Mouse (Mus musculus): ENCODE measurements around the gene Cela3b. TPM values are rescaled to one million over a fixed set of nuclear protein-coding genes. Genes with fewer than 3 reads are reported as not detected.

Cela3b gene
- polyA plus RNA-seq, 1 experiment, result 6,152 TPM

DNA sequence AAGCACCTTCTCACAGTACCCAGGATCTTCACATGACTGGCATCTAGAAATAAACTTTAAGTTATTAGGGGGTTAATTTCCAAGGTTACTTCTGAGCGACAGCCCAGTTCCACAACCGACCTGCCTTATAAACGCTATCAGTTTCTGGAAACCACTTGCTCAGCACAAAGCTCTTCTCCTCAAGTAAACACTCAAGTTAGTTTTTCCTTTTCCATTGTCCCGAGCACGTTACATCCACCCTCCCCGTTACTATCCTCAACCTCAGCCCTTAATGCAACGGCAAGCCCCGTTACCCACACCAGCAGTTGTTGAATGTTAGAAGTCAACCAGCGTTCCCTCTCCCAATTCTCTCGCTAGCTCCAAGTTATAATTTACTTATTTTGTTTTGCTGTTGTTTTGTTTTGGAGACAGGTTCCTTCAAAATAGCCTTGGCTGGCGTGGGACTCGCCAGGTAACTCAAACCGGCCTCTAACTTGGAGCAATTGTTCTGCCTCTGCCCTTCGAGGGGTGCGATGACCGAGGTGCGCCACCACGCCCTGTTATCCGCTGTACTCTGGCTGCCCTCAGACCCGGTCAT, 42.8 kb downstream of the Cela3b start:
- peak overlapping the region; percentile 94 for H3K27ac ChIP-seq (ENCODE audit: insufficient read depth, low read length)
- under 1% methylated on average over 20 of the region's 20 CpGs for WGBS
- no peaks in the 10 kb centered on the region for H3K4me1 ChIP-seq (ENCODE audit: control insufficient read depth, insufficient read depth, insufficient read length)
- H3K4me3 ChIP-seq (ENCODE audit: extremely low read depth, insufficient read depth, insufficient read length), result peak overlapping the region; percentile 75
- TF ChIP-seq POLR2A (IDR thresholded peaks at IDR 0.05; ENCODE audit: low read depth, low read length) (no peak), CTCF (IDR thresholded peaks at IDR 0.05; ENCODE audit: extremely low read depth, insufficient read depth, insufficient read length, insufficient replicate concordance) (no peak)
- no peaks in the 10 kb centered on the region for H3K27me3 ChIP-seq (ENCODE audit: control insufficient read depth, insufficient read depth, low read length)
- no peak for DNase-seq (ENCODE audit: low read depth in 1 of 2, low spot score in 2 of 2)
- no peaks in the 10 kb centered on the region for H3K36me3 ChIP-seq (ENCODE audit: control insufficient read depth, insufficient read depth, low read length)

DNA sequence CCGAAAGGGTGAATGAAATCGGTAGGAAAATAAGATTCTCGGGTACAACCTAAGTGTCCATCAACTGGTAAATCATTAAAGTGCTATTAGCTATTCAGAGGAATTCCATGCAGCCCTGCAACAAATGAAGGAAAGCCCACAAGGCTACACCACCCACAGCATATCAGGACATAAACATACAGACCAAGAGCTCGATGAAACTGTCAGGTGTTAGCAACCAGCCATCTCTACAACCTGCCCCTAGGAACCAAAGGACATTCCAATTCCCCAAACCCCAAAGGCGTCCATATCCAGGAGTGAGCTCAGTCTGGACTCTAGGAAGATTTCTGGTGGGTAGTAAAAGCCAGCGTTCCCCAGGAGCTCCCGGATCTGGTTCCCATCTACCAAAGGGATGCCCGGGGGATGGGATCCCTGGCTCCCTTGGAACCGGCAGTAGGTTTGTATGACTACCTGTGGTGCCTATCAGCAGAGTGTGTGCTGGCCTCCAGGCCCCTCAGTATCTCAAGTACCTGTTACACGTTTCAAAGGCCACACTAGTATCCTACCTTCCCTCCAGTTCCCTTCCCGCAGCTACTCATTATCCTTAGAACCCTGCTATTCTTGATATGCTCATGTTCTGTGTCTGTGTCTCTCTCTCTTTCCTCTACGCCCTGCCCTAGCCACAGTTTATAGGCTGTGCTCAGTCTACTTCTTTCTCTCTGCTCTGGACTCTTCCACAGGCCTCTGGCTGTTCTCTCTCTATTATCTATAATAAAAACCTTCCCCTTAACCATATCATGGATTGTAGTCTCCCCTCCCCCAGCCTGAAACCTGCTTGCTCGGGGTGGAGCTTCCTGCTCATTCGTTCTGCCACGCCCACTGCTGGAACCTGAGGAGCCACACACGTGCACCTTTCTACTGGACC, 49.4 kb downstream of the Cela3b start:
- no peaks in the 10 kb centered on the region; the same call in 1 of the 2 replicates for H3K4me1 ChIP-seq (ENCODE audit: control insufficient read depth, insufficient read depth, insufficient read length)
- TF ChIP-seq CTCF (IDR thresholded peaks at IDR 0.05; ENCODE audit: extremely low read depth, insufficient read depth, insufficient read length, insufficient replicate concordance) (no peak), POLR2A (IDR thresholded peaks at IDR 0.05; ENCODE audit: low read depth, low read length) (no peak)
- 53% methylated on average over 16 of the region's 16 CpGs for WGBS
- no peaks in the 10 kb centered on the region for H3K36me3 ChIP-seq (ENCODE audit: control insufficient read depth, insufficient read depth, low read length)
- no peak for DNase-seq (ENCODE audit: low read depth in 1 of 2, low spot score in 2 of 2)
- no peak overlapping the region for H3K4me3 ChIP-seq (ENCODE audit: extremely low read depth, insufficient read depth, insufficient read length)
- H3K27ac ChIP-seq (ENCODE audit: insufficient read depth, low read length), result no peak overlapping the region
- H3K27me3 ChIP-seq (ENCODE audit: control insufficient read depth, insufficient read depth, low read length), result no peaks in the 10 kb centered on the region

DNA sequence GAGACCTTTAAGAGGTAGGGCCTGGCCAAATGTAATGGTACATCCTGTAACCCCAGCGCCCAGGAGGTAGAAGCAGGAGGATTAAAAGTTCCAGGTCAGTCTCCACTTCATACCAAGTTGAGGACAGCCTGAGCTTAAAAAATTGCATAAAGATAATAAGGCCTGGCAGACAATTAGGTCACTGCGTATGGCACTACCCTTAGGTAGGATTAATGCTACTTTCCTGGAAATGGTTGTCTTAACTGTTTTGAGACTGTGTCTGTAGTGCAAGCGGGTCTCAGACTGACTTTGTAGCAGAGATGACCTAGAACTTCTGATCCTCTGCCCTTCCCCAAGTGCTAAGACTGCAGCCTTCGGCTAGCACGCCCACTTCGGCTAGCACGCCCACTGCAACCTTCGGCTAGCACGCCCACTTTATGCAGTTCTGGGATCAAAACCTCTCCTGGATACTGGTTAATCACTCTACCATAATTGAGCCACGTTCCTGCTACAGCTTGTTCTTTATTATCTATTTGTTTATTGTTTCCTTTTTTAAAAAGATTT, 50.6 kb downstream of the Cela3b start:
- no peak overlapping the region for H3K4me3 ChIP-seq (ENCODE audit: extremely low read depth, insufficient read depth, insufficient read length)
- no peaks in the 10 kb centered on the region for H3K27me3 ChIP-seq (ENCODE audit: control insufficient read depth, insufficient read depth, low read length)
- TF ChIP-seq POLR2A (IDR thresholded peaks at IDR 0.05; ENCODE audit: low read depth, low read length) (no peak), CTCF (IDR thresholded peaks at IDR 0.05; ENCODE audit: extremely low read depth, insufficient read depth, insufficient read length, insufficient replicate concordance) (no peak)
- 94% methylated on average over 10 of the region's 10 CpGs for WGBS
- no peaks in the 10 kb centered on the region for H3K36me3 ChIP-seq (ENCODE audit: control insufficient read depth, insufficient read depth, low read length)
- H3K27ac ChIP-seq (ENCODE audit: insufficient read depth, low read length), result no peak overlapping the region
- no peak for DNase-seq (ENCODE audit: low read depth in 1 of 2, low spot score in 2 of 2)
- no peaks in the 10 kb centered on the region; the same call in 1 of the 2 replicates for H3K4me1 ChIP-seq (ENCODE audit: control insufficient read depth, insufficient read depth, insufficient read length)

DNA sequence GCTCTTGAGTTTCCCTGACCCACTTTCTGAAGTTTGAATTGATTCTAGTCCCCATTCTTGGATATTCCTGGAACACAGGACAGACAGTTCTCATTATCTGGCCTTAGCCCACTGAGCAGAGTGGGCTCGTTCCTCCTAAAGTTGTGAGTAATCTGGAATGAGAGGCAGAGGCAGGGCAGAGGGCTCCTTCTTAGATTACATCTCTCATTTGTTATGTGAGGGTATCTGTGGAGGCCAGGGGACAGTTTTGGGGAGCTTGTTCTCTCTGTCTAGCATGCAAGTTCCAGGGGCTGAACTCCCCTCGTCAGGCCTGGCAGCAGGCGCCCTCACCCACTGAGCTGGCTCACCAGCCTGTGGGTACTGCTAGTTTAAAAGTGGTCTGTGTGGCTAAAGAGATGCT, 51.3 kb downstream of the Cela3b start:
- WGBS, result 91% methylated on average over 3 of the region's 3 CpGs
- no peaks in the 10 kb centered on the region for H3K36me3 ChIP-seq (ENCODE audit: control insufficient read depth, insufficient read depth, low read length)
- no peaks in the 10 kb centered on the region for H3K27me3 ChIP-seq (ENCODE audit: control insufficient read depth, insufficient read depth, low read length)
- TF ChIP-seq POLR2A (IDR thresholded peaks at IDR 0.05; ENCODE audit: low read depth, low read length) (no peak), CTCF (IDR thresholded peaks at IDR 0.05; ENCODE audit: extremely low read depth, insufficient read depth, insufficient read length, insufficient replicate concordance) (no peak)
- DNase-seq (ENCODE audit: low read depth in 1 of 2, low spot score in 2 of 2), result no peak
- no peaks in the 10 kb centered on the region; the same call in 1 of the 2 replicates for H3K4me1 ChIP-seq (ENCODE audit: control insufficient read depth, insufficient read depth, insufficient read length)
- no peak overlapping the region for H3K4me3 ChIP-seq (ENCODE audit: extremely low read depth, insufficient read depth, insufficient read length)
- no peak overlapping the region for H3K27ac ChIP-seq (ENCODE audit: insufficient read depth, low read length)

DNA sequence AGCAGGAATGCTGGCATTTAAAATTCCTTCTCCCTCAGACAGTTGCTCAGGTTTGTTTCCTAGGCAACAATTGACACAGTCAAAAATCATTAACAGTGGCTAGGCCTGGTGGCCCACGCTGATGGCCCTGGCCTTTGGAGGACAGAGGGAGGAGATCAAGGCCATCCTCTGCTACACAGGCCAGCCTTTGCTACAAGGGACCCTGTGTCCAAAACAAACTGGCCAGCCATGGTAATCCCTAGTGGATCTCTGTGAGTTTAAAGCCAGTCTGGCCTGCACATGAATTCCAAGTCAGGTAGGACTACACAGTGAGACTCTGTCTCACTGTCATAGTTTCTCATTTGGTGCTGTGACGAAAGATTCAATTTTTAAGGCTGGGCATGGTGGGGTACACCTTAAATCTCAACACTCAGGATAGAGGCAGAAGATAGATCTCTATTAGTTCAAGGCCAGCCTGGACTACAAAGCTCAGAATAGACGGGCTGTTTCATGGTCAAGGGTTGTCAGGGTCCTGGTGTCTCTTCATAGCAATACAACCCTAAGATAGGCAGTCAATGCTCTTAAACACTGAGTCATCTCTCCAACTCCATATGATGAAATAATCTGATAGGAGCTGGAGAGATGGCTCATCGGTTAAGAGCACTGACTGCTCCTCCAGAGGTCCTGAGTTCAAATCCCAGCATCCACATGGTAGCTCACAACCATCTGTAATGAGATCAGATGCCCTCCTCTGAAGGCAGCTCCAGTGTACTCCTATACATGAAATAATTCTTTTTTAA, 52.6 kb downstream of the Cela3b start:
- TF ChIP-seq CTCF (IDR thresholded peaks at IDR 0.05; ENCODE audit: extremely low read depth, insufficient read depth, insufficient read length, insufficient replicate concordance) (no peak), POLR2A (IDR thresholded peaks at IDR 0.05; ENCODE audit: low read depth, low read length) (no peak)
- no peaks in the 10 kb centered on the region for H3K27me3 ChIP-seq (ENCODE audit: control insufficient read depth, insufficient read depth, low read length)
- no peak overlapping the region for H3K27ac ChIP-seq (ENCODE audit: insufficient read depth, low read length)
- no peaks in the 10 kb centered on the region for H3K36me3 ChIP-seq (ENCODE audit: control insufficient read depth, insufficient read depth, low read length)
- H3K4me3 ChIP-seq (ENCODE audit: extremely low read depth, insufficient read depth, insufficient read length), result no peak overlapping the region
- peaks cover 6% of the 10 kb centered on the region; the same call in 1 of the 2 replicates for H3K4me1 ChIP-seq (ENCODE audit: control insufficient read depth, insufficient read depth, insufficient read length)
- no peak for DNase-seq (ENCODE audit: low read depth in 1 of 2, low spot score in 2 of 2)
- WGBS, result 89% methylated on average over 4 of the region's 4 CpGs

DNA sequence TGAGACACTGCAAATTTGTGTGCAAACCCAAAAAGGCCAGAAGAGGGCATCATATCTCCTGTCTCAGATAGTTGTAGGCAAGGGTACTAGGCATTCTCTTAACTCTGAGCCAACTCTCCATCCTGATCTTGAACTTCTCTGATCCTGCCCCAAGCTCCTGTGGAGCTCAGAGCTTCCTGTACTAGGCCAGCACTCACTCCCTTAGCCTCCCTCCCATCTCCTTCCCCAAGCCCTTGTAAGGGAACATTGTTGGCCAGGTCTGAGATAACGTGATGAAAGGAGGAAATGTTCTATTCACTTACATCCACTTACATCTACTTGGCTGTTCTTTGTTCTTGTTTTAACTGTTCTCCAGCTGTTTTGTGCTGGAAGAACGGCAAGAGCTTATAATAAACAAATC, 53.6 kb downstream of the Cela3b start:
- Histone ChIP-seq H3K4me3 (ENCODE audit: extremely low read depth, insufficient read depth, insufficient read length) (no peak overlapping the region), H3K27ac (ENCODE audit: insufficient read depth, low read length) (no peak overlapping the region), H3K4me1 (ENCODE audit: control insufficient read depth, insufficient read depth, insufficient read length) (peaks cover 6% of the 10 kb centered on the region; the same call in 1 of the 2 replicates), H3K27me3 (ENCODE audit: control insufficient read depth, insufficient read depth, low read length) (no peaks in the 10 kb centered on the region), H3K36me3 (ENCODE audit: control insufficient read depth, insufficient read depth, low read length) (no peaks in the 10 kb centered on the region)
- DNase-seq (ENCODE audit: low read depth in 1 of 2, low spot score in 2 of 2), result no peak
- TF ChIP-seq POLR2A (IDR thresholded peaks at IDR 0.05; ENCODE audit: low read depth, low read length) (no peak), CTCF (IDR thresholded peaks at IDR 0.05; ENCODE audit: extremely low read depth, insufficient read depth, insufficient read length, insufficient replicate concordance) (no peak)
- WGBS, result 76% methylated on average over 2 of the region's 2 CpGs

All from spleen, adult 2 months (tissue).